ENCODE assay signal across 18 mouse cellular contexts in the genomic region with DNA sequence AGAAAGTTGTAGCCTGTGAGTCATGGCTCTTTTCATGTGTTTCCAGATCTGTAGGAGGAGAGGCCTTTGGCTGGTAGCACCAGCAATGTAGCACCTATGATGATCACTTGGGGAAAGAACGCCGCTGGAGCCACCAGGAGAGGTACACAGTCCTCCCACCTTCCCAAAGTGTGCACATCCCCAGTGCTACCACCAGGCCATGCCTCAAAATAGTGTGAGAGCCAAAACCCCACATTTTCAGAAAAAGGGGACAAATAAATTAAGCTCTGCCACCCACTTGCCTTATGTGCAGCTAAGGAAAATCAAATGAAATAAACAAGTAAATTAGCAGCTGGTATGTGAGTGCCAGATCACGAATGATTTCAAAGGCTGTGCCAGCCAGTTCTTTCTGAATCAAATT.
DNase-seq lines count a peak whose midpoint lies in the region; ATAC-seq and TF ChIP-seq lines count a peak whose summit lies in the region.
"Had no signal": no experiment of that assay in that cellular context is flagged by ENCODE, and none has a peak within 500 bp of the region (broad histone marks: within the 10 kb centered on the region; RNA-seq: fewer than 3 reads in every experiment).

No protein-coding gene starts in this region.

- DNase-seq in frontal cortex, adult 2 months (ENCODE audit: extremely low spot score in 1 of 2, low spot score in 1 of 2), result peak; percentile 39 to 58
- DNase-seq in frontal cortex, postnatal 10 days (ENCODE audit: low spot score in 2 of 2), result no peak
- DNase-seq in brain, embryonic 14.5 days (ENCODE audit: low read depth), result peak; percentile 32
- DNase-seq in layer of hippocampus, postnatal 10 days (ENCODE audit: low spot score in 2 of 2), result peak; percentile 13 to 33
- DNase-seq in right cerebral cortex, postnatal 25 days, result peak; percentile 55
- no peak for DNase-seq in hindbrain, embryonic 11.5 days (ENCODE audit: low spot score)
- DNase-seq: adrenal gland, postnatal 10 days; B cell, adult 2 months; cerebellum, adult 8-10 months; thymus, postnatal 14 days had no signal

- TF ChIP-seq POLR2A in brain, embryonic 14.5 days (IDR thresholded peaks at IDR 0.05; ENCODE audit: borderline replicate concordance, extremely low read depth, insufficient read depth, insufficient read length, poor library complexity, severe bottlenecking), result no peak

- no peaks in the 10 kb centered on the region for H3K4me1 ChIP-seq in intestine, embryonic 16.5 days (ENCODE audit: control insufficient read depth, insufficient read depth, low read length)
- no peaks in the 10 kb centered on the region for H3K4me1 ChIP-seq in hindbrain, embryonic 11.5 days (replicated peaks; ENCODE audit: control insufficient read depth, insufficient read depth, low read length)
- H3K4me1 ChIP-seq: embryonic facial prominence, embryonic 15.5 days; forebrain, embryonic 12.5 days; heart, embryonic 13.5 days; limb, embryonic 10.5 days; liver, embryonic 12.5 days; midbrain, embryonic 15.5 days had no signal

- no peak for TF ChIP-seq CTCF in brain, embryonic 14.5 days (IDR thresholded peaks at IDR 0.05; ENCODE audit: borderline replicate concordance, extremely low read depth, insufficient read depth, insufficient read length)

- H3K4me2 ChIP-seq in intestine, embryonic 16.5 days (ENCODE audit: low read depth, low read length), result no peak overlapping the region
- H3K4me2 ChIP-seq in hindbrain, embryonic 11.5 days (replicated peaks; ENCODE audit: low read depth, low read length), result no peak overlapping the region
- H3K4me2 ChIP-seq: embryonic facial prominence, embryonic 15.5 days; forebrain, embryonic 12.5 days; heart, embryonic 13.5 days; liver, embryonic 12.5 days; midbrain, embryonic 15.5 days had no signal

- no peak for ATAC-seq in intestine, embryonic 16.5 days
- ATAC-seq in hindbrain, embryonic 11.5 days (ENCODE audit: low FRiP score), result no peak
- ATAC-seq: liver, embryonic 12.5 days; midbrain, embryonic 15.5 days had no signal

- no peak overlapping the region for H3K9ac ChIP-seq in intestine, embryonic 16.5 days (ENCODE audit: low read depth, low read length)
- H3K9ac ChIP-seq in hindbrain, embryonic 11.5 days (ENCODE audit: low read depth, low read length), result no peak overlapping the region
- H3K9ac ChIP-seq: embryonic facial prominence, embryonic 15.5 days; forebrain, embryonic 12.5 days; heart, embryonic 13.5 days; liver, embryonic 12.5 days; midbrain, embryonic 15.5 days had no signal

- H3K9me3 ChIP-seq in intestine, embryonic 16.5 days (ENCODE audit: control insufficient read depth, low read length), result no peaks in the 10 kb centered on the region
- no peaks in the 10 kb centered on the region for H3K9me3 ChIP-seq in hindbrain, embryonic 11.5 days (ENCODE audit: control insufficient read depth, low read length)
- H3K9me3 ChIP-seq: embryonic facial prominence, embryonic 15.5 days; forebrain, embryonic 12.5 days; heart, embryonic 13.5 days; limb, embryonic 10.5 days; liver, embryonic 12.5 days; midbrain, embryonic 15.5 days had no signal

- H3K27ac ChIP-seq in intestine, embryonic 16.5 days (ENCODE audit: low read length), result no peak overlapping the region
- no peak overlapping the region for H3K27ac ChIP-seq in hindbrain, embryonic 11.5 days (ENCODE audit: low read depth, low read length)
- H3K27ac ChIP-seq: embryonic facial prominence, embryonic 15.5 days; forebrain, embryonic 12.5 days; heart, embryonic 13.5 days; kidney, postnatal 0 days; limb, embryonic 10.5 days; liver, embryonic 12.5 days; midbrain, embryonic 15.5 days had no signal

- no peak overlapping the region for H3K4me3 ChIP-seq in intestine, embryonic 16.5 days (ENCODE audit: low read length)
- no peak overlapping the region for H3K4me3 ChIP-seq in hindbrain, embryonic 11.5 days (ENCODE audit: low read depth, low read length)
- H3K4me3 ChIP-seq: embryonic facial prominence, embryonic 15.5 days; forebrain, embryonic 12.5 days; heart, embryonic 13.5 days; limb, embryonic 10.5 days; liver, embryonic 12.5 days; midbrain, embryonic 15.5 days had no signal

- no peaks in the 10 kb centered on the region for H3K36me3 ChIP-seq in intestine, embryonic 16.5 days (ENCODE audit: control insufficient read depth, insufficient read depth, low read length)
- no peaks in the 10 kb centered on the region for H3K36me3 ChIP-seq in hindbrain, embryonic 11.5 days (ENCODE audit: control insufficient read depth, insufficient read depth, low read length)
- H3K36me3 ChIP-seq: embryonic facial prominence, embryonic 15.5 days; forebrain, embryonic 12.5 days; heart, embryonic 13.5 days; limb, embryonic 10.5 days; liver, embryonic 12.5 days; midbrain, embryonic 15.5 days had no signal

- WGBS in intestine, embryonic 16.5 days, result 82% methylated on average over 3 of the region's 3 CpGs
- WGBS in hindbrain, embryonic 11.5 days, result 95% methylated on average over 3 of the region's 3 CpGs

- no peaks in the 10 kb centered on the region for H3K27me3 ChIP-seq in intestine, embryonic 16.5 days (replicated peaks; ENCODE audit: control insufficient read depth, insufficient read depth, low read length)
- no peaks in the 10 kb centered on the region for H3K27me3 ChIP-seq in hindbrain, embryonic 11.5 days (ENCODE audit: control insufficient read depth, insufficient read depth, low read length)
- H3K27me3 ChIP-seq: embryonic facial prominence, embryonic 15.5 days; forebrain, embryonic 12.5 days; heart, embryonic 13.5 days; liver, embryonic 12.5 days; midbrain, embryonic 15.5 days had no signal

Comparison
In these comparisons a context has a peak if more than half of its experiments do, and no peak if none do; other contexts are left out.
1. DNase-seq: peak in frontal cortex, adult 2 months (2 of 2), brain, embryonic 14.5 days (single experiment), layer of hippocampus, postnatal 10 days (2 of 2) and right cerebral cortex, postnatal 25 days (single experiment); none in frontal cortex, postnatal 10 days (0 of 2) and hindbrain, embryonic 11.5 days (single experiment).